Mouse (Mus musculus) MEL (cell line): ENCODE measurements at regions not wholly inside any gene's neighbourhood (a gene's known extent, or its start where the extent isn't known, plus 50 kb on each side); places are given as distances from the start of the nearest gene placed in this dataset.

Experiments used
- CHD1 ChIP-seq: IDR thresholded peaks from 2 replicates; pipeline ENCODE4 v1.6.1; 2012; ENCODE audit warnings: low read depth, mild to moderate bottlenecking, inconsistent platforms, low read length, improper control_type of control experiment
- CTCF ChIP-seq, 3 experiments: IDR thresholded peaks in 2 of 3; conservative IDR thresholded peaks in 1 of 3; 2 replicates each; pipeline ENCODE4 v1.5.1; 2011 to 2012; ENCODE audit warnings: low read length in 3 of 3, low read depth in 2 of 3, mild to moderate bottlenecking in 2 of 3, improper control_type of control experiment in 1 of 3, inconsistent platforms in 1 of 3, mixed read lengths in 1 of 3, moderate library complexity in 1 of 3; ENCODE audit not compliant: control insufficient read depth in 1 of 3, insufficient read depth in 1 of 3, poor library complexity in 1 of 3, severe bottlenecking in 1 of 3
- ELF1 ChIP-seq: IDR thresholded peaks from 2 replicates; pipeline ENCODE4 v1.6.1; 2014; ENCODE audit warnings: low read depth, mild to moderate bottlenecking, inconsistent platforms, low read length, improper control_type of control experiment, moderate library complexity
- HCFC1 ChIP-seq: IDR thresholded peaks from 2 replicates; pipeline ENCODE4 v1.6.1; 2012; ENCODE audit warnings: low read depth, mild to moderate bottlenecking, inconsistent platforms, low read length, improper control_type of control experiment, moderate library complexity

GRCm38 (mm10) chr1:154004647-154005046 is 104.6 kb upstream of the Teddm2 start:
- TF ChIP-seq HCFC1 (no peak), ELF1 (no peak), CTCF (IDR thresholded peaks at IDR 0.05 in 2 of 3, conservative IDR thresholded peaks at IDR 0.05 in 1 of 3; ENCODE audit: control insufficient read depth in 1 of 3, insufficient read depth in 1 of 3, low read depth in 2 of 3, low read length in 3 of 3, poor library complexity in 1 of 3, severe bottlenecking in 1 of 3) (no peak), CHD1 (no peak)
